Mouse (Mus musculus) thymus, adult 18-20 months (tissue): ENCODE results near the gene Gm29276.
"Not testable (repeated sequence)": the region's sequence is repeated elsewhere in the genome, so short reads cannot be mapped to it uniquely, and the experiment has no call there.

Experiments
- DNase-seq, 2 experiments: peaks; one replicate each; pipeline ENCODE4 v3.0.0; 2022; ENCODE audit warnings: mixed read lengths in 2 of 2

The Gm29276 gene

GRCm38 (mm10) chrY:42582150-42582549, at the start of gene Gm29276:
Gm29276 (minus strand) TSS chrY:42582250.
- DNase-seq, result not testable (repeated sequence)
